In genomic region chr2:178125427-178125826, GRCm38 (mm10) we compare ENCODE assay signal across 17 mouse cellular contexts. TPM values are rescaled to one million over a fixed set of nuclear protein-coding genes. Genes with fewer than 3 reads are reported as not detected.
DNase-seq lines count a peak whose midpoint lies in the region; ATAC-seq and TF ChIP-seq lines count a peak whose summit lies in the region.
"Had no signal": no experiment of that assay in that cellular context is flagged by ENCODE, and none has a peak within 500 bp of the region (broad histone marks: within the 10 kb centered on the region; RNA-seq: fewer than 3 reads in every experiment).

No protein-coding gene starts in this region.

- ATAC-seq in liver, embryonic 11.5 days (replicated peaks; ENCODE audit: low FRiP score), result no peak
- ATAC-seq in forebrain, postnatal 0 days, result no peak
- ATAC-seq: forebrain, embryonic 15.5 days; intestine, embryonic 16.5 days had no signal

- no peak for TF ChIP-seq CTCF in forebrain, postnatal 0 days (IDR thresholded peaks at IDR 0.05; ENCODE audit: low read depth)

- H3K4me1 ChIP-seq in liver, embryonic 11.5 days (replicated peaks; ENCODE audit: control insufficient read depth, insufficient read depth, low read length), result no peaks in the 10 kb centered on the region
- peaks cover 3% of the 10 kb centered on the region; the same call in 1 of the 2 replicates for H3K4me1 ChIP-seq in forebrain, postnatal 0 days (ENCODE audit: insufficient read depth)
- H3K4me1 ChIP-seq: forebrain, embryonic 15.5 days; hindbrain, embryonic 13.5 days; midbrain, embryonic 12.5 days had no signal

- H3K4me3 ChIP-seq in liver, embryonic 11.5 days (ENCODE audit: low read depth, low read length), result no peak overlapping the region
- no peak overlapping the region for H3K4me3 ChIP-seq in forebrain, postnatal 0 days (ENCODE audit: low read depth, low read length)
- H3K4me3 ChIP-seq: forebrain, embryonic 15.5 days; hindbrain, embryonic 13.5 days; limb, embryonic 12.5 days; midbrain, embryonic 12.5 days had no signal

- H3K27me3 ChIP-seq in liver, embryonic 11.5 days (replicated peaks; ENCODE audit: control insufficient read depth, insufficient read depth, low read length), result no peaks in the 10 kb centered on the region; the same call in 1 of the 2 replicates
- H3K27me3 ChIP-seq in forebrain, postnatal 0 days (ENCODE audit: insufficient read depth, low read length), result no peaks in the 10 kb centered on the region
- H3K27me3 ChIP-seq: forebrain, embryonic 15.5 days; limb, embryonic 12.5 days had no signal

- WGBS in liver, embryonic 11.5 days, result 78% methylated on average over 8 of the region's 8 CpGs
- WGBS in forebrain, postnatal 0 days, result 84% methylated on average over 8 of the region's 8 CpGs

- DNase-seq in frontal cortex, postnatal 10 days (ENCODE audit: low spot score in 2 of 2), result peak; percentile 5 to 7
- no peak for DNase-seq in frontal cortex, adult 2 months (ENCODE audit: extremely low spot score in 1 of 2, low spot score in 1 of 2)
- peak; percentile 24 for DNase-seq in liver, embryonic 11.5 days (ENCODE audit: low spot score)
- DNase-seq in liver, result no peak
- DNase-seq in urinary bladder, adult 2 months (ENCODE audit: low spot score), result peak; percentile 9
- DNase-seq in urinary bladder, postnatal 25 days (ENCODE audit: low spot score), result no peak
- peak; percentile 4 for DNase-seq in right cerebral cortex, postnatal 4 days
- no peak for DNase-seq in forebrain, postnatal 0 days
- DNase-seq: lung, adult 18-20 months; lung, postnatal 36 days; thymus, postnatal 36 days had no signal

- no peak overlapping the region for H3K27ac ChIP-seq in liver, embryonic 11.5 days (ENCODE audit: low read depth, low read length)
- H3K27ac ChIP-seq in forebrain, postnatal 0 days (ENCODE audit: low read depth, low read length), result no peak overlapping the region
- H3K27ac ChIP-seq: forebrain, embryonic 15.5 days; hindbrain, embryonic 13.5 days; kidney, postnatal 0 days; limb, embryonic 12.5 days; midbrain, embryonic 12.5 days had no signal

- no peak overlapping the region for H3K4me2 ChIP-seq in liver, embryonic 11.5 days
- no peak overlapping the region for H3K4me2 ChIP-seq in forebrain, postnatal 0 days (ENCODE audit: low read depth)
- H3K4me2 ChIP-seq: forebrain, embryonic 15.5 days; hindbrain, embryonic 13.5 days; limb, embryonic 12.5 days; midbrain, embryonic 12.5 days had no signal

- no peaks in the 10 kb centered on the region for H3K9me3 ChIP-seq in liver, embryonic 11.5 days (ENCODE audit: control insufficient read depth, low read length)
- no peaks in the 10 kb centered on the region for H3K9me3 ChIP-seq in forebrain, postnatal 0 days (ENCODE audit: low read length)
- H3K9me3 ChIP-seq: forebrain, embryonic 15.5 days; hindbrain, embryonic 13.5 days; limb, embryonic 12.5 days; midbrain, embryonic 12.5 days had no signal

- H3K36me3 ChIP-seq in liver, embryonic 11.5 days (ENCODE audit: control insufficient read depth, insufficient read depth, low read length), result no peaks in the 10 kb centered on the region
- no peaks in the 10 kb centered on the region for H3K36me3 ChIP-seq in forebrain, postnatal 0 days (ENCODE audit: insufficient read depth)
- H3K36me3 ChIP-seq: forebrain, embryonic 15.5 days; hindbrain, embryonic 13.5 days; limb, embryonic 12.5 days; midbrain, embryonic 12.5 days had no signal

- no peak overlapping the region for H3K9ac ChIP-seq in liver, embryonic 11.5 days (ENCODE audit: low read depth, low read length)
- no peak overlapping the region for H3K9ac ChIP-seq in forebrain, postnatal 0 days
- H3K9ac ChIP-seq: forebrain, embryonic 15.5 days; hindbrain, embryonic 13.5 days; limb, embryonic 12.5 days; midbrain, embryonic 12.5 days had no signal

RNA-seq across cellular contexts. Expression of gene Phactr3, which starts 6.7 kb away (rescaled TPM):
- 139 and 140 TPM in 2 replicates for polyA plus RNA-seq in frontal cortex, adult 2 months (2012; rRNA removed)
- 0.43 and 0.90 TPM in 2 replicates for polyA plus RNA-seq in liver, embryonic 11.5 days (2014; fragmentation: Nextera tagmentation; extraction: Ambion mirVana)
- 0.66 and 1.6 TPM in 2 replicates for polyA plus RNA-seq in urinary bladder, adult 2 months (2012; rRNA removed)
- total RNA-seq in forebrain, postnatal 0 days (2014; rRNA removed), result 152 and 170 TPM in 2 replicates
- 97.8 and 98.2 TPM in 2 replicates for polyA plus RNA-seq in forebrain, postnatal 0 days (2015; fragmentation: Nextera tagmentation; extraction: Ambion mirVana)

RNA-seq across cellular contexts. Expression of gene Zfp931, which starts 47.2 kb away (rescaled TPM):
- polyA plus RNA-seq in frontal cortex, adult 2 months (2012; rRNA removed), result 15.7 and 15.8 TPM in 2 replicates
- polyA plus RNA-seq in liver, embryonic 11.5 days (2014; fragmentation: Nextera tagmentation; extraction: Ambion mirVana), result 9.6 TPM in 2 replicates
- 13.0 and 13.5 TPM in 2 replicates for polyA plus RNA-seq in urinary bladder, adult 2 months (2012; rRNA removed)
- total RNA-seq in forebrain, postnatal 0 days (2014; rRNA removed), result 12.6 and 16.0 TPM in 2 replicates
- 10.9 and 13.1 TPM in 2 replicates for polyA plus RNA-seq in forebrain, postnatal 0 days (2015; fragmentation: Nextera tagmentation; extraction: Ambion mirVana)

Comparison
In these comparisons a context has a peak if more than half of its experiments do, and no peak if none do; other contexts are left out.
1. DNase-seq: peak in frontal cortex, postnatal 10 days (2 of 2), liver, embryonic 11.5 days (single experiment), urinary bladder, adult 2 months (single experiment) and right cerebral cortex, postnatal 4 days (single experiment); none in frontal cortex, adult 2 months (0 of 2), liver (single experiment), urinary bladder, postnatal 25 days (single experiment) and forebrain, postnatal 0 days (single experiment).
2. RNA of gene Phactr3, which starts 6.7 kb away (polyA plus RNA-seq): 139 to 140 TPM in frontal cortex, adult 2 months and 97.8 to 98.2 TPM in forebrain, postnatal 0 days; 0.66 to 1.6 TPM in urinary bladder, adult 2 months and 0.43 to 0.90 TPM in liver, embryonic 11.5 days; every median in the first group is over 10 times any median in the second.